Mouse (Mus musculus) neural tube, embryonic 11.5 days (tissue): Measurements from ENCODE around the gene Pstpip1. TPM values are rescaled to one million over a fixed set of nuclear protein-coding genes. Genes with fewer than 3 reads are reported as not detected.

Experiments
- ATAC-seq: fragments of 200-750 bp; cut with Nextera tagmentation; 2 replicates; pipeline ENCODE4 v1.8.0; 2017; ENCODE audit warnings: moderate number of reproducible peaks, mild to moderate bottlenecking, moderate TSS enrichment, moderate library complexity; ENCODE audit not compliant: insufficient read depth, low FRiP score, low TSS enrichment
- DNase-seq: peaks from one replicate; pipeline ENCODE4 v3.0.0-alpha.2; 2015; ENCODE audit warnings: low spot score
- H3K27ac ChIP-seq: fragments of 300-500 bp; sonication (generic); 2 replicates; pipeline ENCODE4 v1.5.1; 2014; ENCODE audit warnings: low read depth, mild to moderate bottlenecking, low read length
- H3K27me3 ChIP-seq: fragments of 300-500 bp; sonication (generic); 2 replicates; pipeline ENCODE4 v1.6.1; 2014; ENCODE audit warnings: mild to moderate bottlenecking, low read length, mixed read lengths; ENCODE audit not compliant: control insufficient read depth, insufficient read depth
- H3K36me3 ChIP-seq: fragments of 300-500 bp; sonication (generic); 2 replicates; pipeline ENCODE4 v1.6.1; 2014; ENCODE audit warnings: mild to moderate bottlenecking, low read length, moderate library complexity, mixed read lengths; ENCODE audit not compliant: control insufficient read depth, insufficient read depth
- H3K4me1 ChIP-seq: fragments of 300-500 bp; sonication (generic); 2 replicates; pipeline ENCODE4 v1.6.1; 2014; ENCODE audit warnings: low read length, mixed read lengths; ENCODE audit not compliant: control insufficient read depth, insufficient read depth
- H3K4me2 ChIP-seq: fragments of 300-500 bp; sonication (generic); 2 replicates; pipeline ENCODE4 v1.6.1; 2014; ENCODE audit warnings: low read depth, mild to moderate bottlenecking, moderate library complexity
- H3K4me3 ChIP-seq: fragments of 300-500 bp; sonication (generic); 2 replicates; pipeline ENCODE4 v1.5.1; 2014; ENCODE audit warnings: low read depth, low read length
- H3K9ac ChIP-seq: fragments of 300-500 bp; sonication (generic); 2 replicates; pipeline ENCODE4 v1.6.1; 2014; ENCODE audit warnings: mild to moderate bottlenecking, low read length
- H3K9me3 ChIP-seq: fragments of 300-500 bp; sonication (generic); 2 replicates; pipeline ENCODE4 v1.6.1; 2016; ENCODE audit warnings: low read length; ENCODE audit not compliant: control insufficient read depth
- WGBS: fragments of 180-500 bp; shearing (Covaris S2); extraction: QIAGEN DNeasy Blood & Tissue Kit; methylation state at CpG from one replicate; pipeline ENCODE4 v1.1.7; 2014; 5-methylcytosine and 5-hydroxymethylcytosine counted together
- polyA plus RNA-seq: library from polyadenylated mRNA; unstranded; fragments of >200 nt; fragmentation: Nextera tagmentation; extraction: Ambion mirVana; gene quantifications from 2 replicates; pipeline ENCODE4 v1.2.1, GENCODE M21; 2014

Pstpip1 gene
- polyA plus RNA-seq, 1 experiment from 2014 or later, result 0.48 TPM

GRCm38 (mm10) chr9:56118582-56118981 lies 28.8 kb downstream of the Pstpip1 start:
- peak overlapping the region; percentile 1; the same call in 1 of the 2 replicates for H3K4me3 ChIP-seq
- peak overlapping the region; percentile 19; the same call in 1 of the 2 replicates for H3K9ac ChIP-seq
- ATAC-seq (peak; percentile 53; the same call in 1 of the 2 replicates), DNase-seq (peak; percentile 86)
- no peaks in the 10 kb centered on the region for H3K27me3 ChIP-seq
- no peak overlapping the region for H3K27ac ChIP-seq
- H3K36me3 ChIP-seq, result no peaks in the 10 kb centered on the region
- H3K4me2 ChIP-seq, result peak overlapping the region; percentile 35
- H3K9me3 ChIP-seq, result no peaks in the 10 kb centered on the region
- WGBS, result 6% methylated on average over 14 of the region's 14 CpGs
- H3K4me1 ChIP-seq, result 0 out of 2 replicates have a peak, but pooled peaks cover 3% of the 10 kb centered on the region

GRCm38 (mm10) chr9:56119651-56120050 lies 29.9 kb downstream of the Pstpip1 start:
- no peak for DNase-seq
- H3K9me3 ChIP-seq, result no peaks in the 10 kb centered on the region
- WGBS, result 81% methylated on average over 2 of the region's 2 CpGs

DNA sequence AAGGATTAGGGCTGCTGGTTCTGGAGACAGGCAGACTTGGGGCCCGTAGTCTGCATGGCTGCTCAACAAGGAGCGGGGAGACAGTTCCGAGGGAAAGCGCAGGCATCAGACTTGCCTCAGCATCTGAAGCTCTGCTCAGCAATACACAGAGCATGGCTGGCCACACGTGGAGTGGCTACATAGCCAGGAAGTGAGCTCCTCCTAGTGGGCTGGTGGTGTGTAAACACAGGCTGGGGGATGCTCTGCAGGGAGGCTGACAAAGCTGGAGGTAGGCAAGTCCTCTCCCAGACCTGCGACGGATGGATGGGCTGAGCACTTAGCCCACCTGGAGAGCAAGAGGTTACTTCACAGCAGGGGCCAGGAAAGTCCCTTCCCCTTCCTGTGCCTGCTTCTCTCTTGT lies 31.3 kb downstream of the Pstpip1 start:
- ATAC-seq (peak; percentile 36; the same call in 1 of the 2 replicates), DNase-seq (peak; percentile 58)
- no peaks in the 10 kb centered on the region for H3K9me3 ChIP-seq
- H3K27me3 ChIP-seq, result no peaks in the 10 kb centered on the region
- H3K27ac ChIP-seq, result no peak overlapping the region
- H3K4me3 ChIP-seq, result no peak overlapping the region
- no peak overlapping the region for H3K4me2 ChIP-seq
- H3K9ac ChIP-seq, result no peak overlapping the region
- H3K4me1 ChIP-seq, result 0 out of 2 replicates have a peak, but pooled peaks cover 3% of the 10 kb centered on the region
- 27% methylated on average over 7 of the region's 7 CpGs for WGBS
- no peaks in the 10 kb centered on the region for H3K36me3 ChIP-seq

More at GRCm38 (mm10) chr9:56119651-56120050, 29.9 kb downstream of the Pstpip1 start:
- no peak overlapping the region for H3K4me3 ChIP-seq
- no peaks in the 10 kb centered on the region for H3K27me3 ChIP-seq
- H3K27ac ChIP-seq, result no peak overlapping the region
- no peak for ATAC-seq
- H3K9ac ChIP-seq, result no peak overlapping the region
- no peaks in the 10 kb centered on the region for H3K36me3 ChIP-seq
- H3K4me1 ChIP-seq, result 0 out of 2 replicates have a peak, but pooled peaks cover 3% of the 10 kb centered on the region
- no peak overlapping the region for H3K4me2 ChIP-seq

DNA sequence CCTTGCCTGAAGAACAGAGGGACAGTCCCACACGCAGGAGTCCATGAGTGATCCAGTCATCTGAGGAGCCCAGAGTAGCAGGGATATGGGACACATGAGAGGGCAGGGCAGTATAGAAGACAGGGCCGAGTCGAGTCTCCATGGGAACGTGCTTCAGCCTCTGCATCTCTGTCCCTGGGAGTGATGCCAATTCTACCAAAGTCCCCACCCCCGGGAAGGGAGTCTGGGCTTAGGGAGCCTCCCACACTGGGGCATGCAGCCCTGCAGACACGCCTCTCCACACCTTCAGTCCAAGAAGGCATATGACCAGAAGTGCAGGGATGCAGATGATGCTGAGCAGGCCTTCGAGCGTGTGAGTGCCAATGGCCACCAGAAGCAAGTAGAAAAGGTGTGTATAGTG lies 33.2 kb downstream of the Pstpip1 start:
- Histone ChIP-seq H3K9me3 (no peaks in the 10 kb centered on the region), H3K4me3 (no peak overlapping the region), H3K9ac (no peak overlapping the region), H3K27ac (no peak overlapping the region), H3K4me2 (no peak overlapping the region), H3K4me1 (0 out of 2 replicates have a peak, but pooled peaks cover 3% of the 10 kb centered on the region), H3K27me3 (no peaks in the 10 kb centered on the region), H3K36me3 (no peaks in the 10 kb centered on the region)
- DNase-seq (no peak), ATAC-seq (no peak)
- WGBS, result 78% methylated on average over 8 of the region's 8 CpGs

- no peaks in the 10 kb centered on the region for H3K9me3 ChIP-seq
- H3K4me3 ChIP-seq, result no peak overlapping the region
- no peak overlapping the region for H3K27ac ChIP-seq
- no peak overlapping the region for H3K9ac ChIP-seq
- H3K4me1 ChIP-seq, result 0 out of 2 replicates have a peak, but pooled peaks cover 3% of the 10 kb centered on the region
- 85% methylated on average over 7 of the region's 7 CpGs for WGBS
- no peaks in the 10 kb centered on the region for H3K36me3 ChIP-seq
- no peak overlapping the region for H3K4me2 ChIP-seq
- ATAC-seq (no peak), DNase-seq (no peak)
- H3K27me3 ChIP-seq, result no peaks in the 10 kb centered on the region
Observed at GRCm38 (mm10) chr9:56123613-56124012, 33.9 kb downstream of the Pstpip1 start.

DNA sequence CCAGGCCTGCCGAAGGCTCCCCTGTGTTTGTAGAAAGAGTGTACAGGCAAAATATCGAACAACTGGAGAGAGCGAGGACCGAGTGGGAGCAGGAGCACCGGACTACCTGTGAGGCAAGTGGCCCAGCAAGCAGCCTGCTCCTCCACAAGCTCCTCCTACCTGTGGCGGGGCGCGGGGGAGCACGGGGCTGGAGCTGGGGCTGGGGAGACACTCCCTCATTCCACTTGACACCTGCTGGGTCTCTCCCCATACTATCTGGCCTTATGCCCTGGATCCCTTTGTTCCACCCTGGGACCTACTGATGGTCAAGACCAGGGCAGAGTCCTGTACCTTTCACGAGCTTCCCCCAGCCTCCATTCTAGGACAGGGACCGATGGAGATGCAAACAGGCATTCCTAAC lies 34.8 kb downstream of the Pstpip1 start:
- no peak overlapping the region for H3K4me2 ChIP-seq
- no peaks in the 10 kb centered on the region for H3K4me1 ChIP-seq
- no peaks in the 10 kb centered on the region for H3K27me3 ChIP-seq
- no peaks in the 10 kb centered on the region for H3K9me3 ChIP-seq
- H3K4me3 ChIP-seq, result no peak overlapping the region
- no peak for ATAC-seq
- no peak overlapping the region for H3K27ac ChIP-seq
- DNase-seq, result no peak
- 32% methylated on average over 11 of the region's 11 CpGs for WGBS
- no peak overlapping the region for H3K9ac ChIP-seq
- H3K36me3 ChIP-seq, result peaks cover 7% of the 10 kb centered on the region; the same call in 1 of the 2 replicates

DNA sequence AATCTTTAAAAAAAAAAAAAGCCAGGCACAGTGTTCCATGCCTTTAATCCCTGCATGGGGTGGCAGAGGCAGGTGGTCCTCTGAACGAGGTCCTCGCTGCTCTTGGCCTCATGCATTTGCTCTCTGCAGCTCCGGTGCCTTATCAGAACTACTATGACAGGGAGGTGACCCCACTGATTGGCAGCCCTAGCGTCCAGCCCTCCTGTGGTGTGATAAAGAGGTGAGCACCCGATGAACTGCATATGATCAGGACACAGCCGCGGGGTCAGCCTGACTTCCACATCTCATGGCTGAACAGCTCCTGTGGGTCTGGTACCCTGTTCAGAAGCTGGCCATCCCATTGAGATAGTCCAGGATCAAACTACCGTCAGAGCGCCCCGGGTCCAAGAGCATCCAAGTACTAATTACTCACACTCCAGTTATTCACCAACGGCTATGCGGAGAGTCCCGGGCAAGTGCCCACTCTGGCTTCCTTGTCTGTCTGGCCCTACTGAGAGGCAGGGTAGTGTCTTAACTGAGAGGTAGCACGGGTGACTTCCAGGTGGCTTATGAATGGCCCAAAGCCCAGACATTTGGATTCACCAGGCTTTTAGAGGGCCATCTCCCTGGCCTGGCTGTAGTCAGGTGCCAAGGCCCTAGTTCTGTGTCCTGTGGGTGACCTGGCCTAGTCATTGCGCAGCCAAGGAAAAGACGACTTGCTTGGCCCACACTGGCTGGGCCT lies 36.9 kb downstream of the Pstpip1 start:
- DNase-seq (no peak), ATAC-seq (no peak)
- Histone ChIP-seq H3K9me3 (no peaks in the 10 kb centered on the region), H3K9ac (no peak overlapping the region), H3K4me1 (no peaks in the 10 kb centered on the region), H3K4me3 (no peak overlapping the region), H3K36me3 (peaks cover 10% of the 10 kb centered on the region), H3K27me3 (no peaks in the 10 kb centered on the region), H3K27ac (no peak overlapping the region), H3K4me2 (no peak overlapping the region)
- 91% methylated on average over 16 of the region's 16 CpGs for WGBS

- H3K27me3 ChIP-seq, result no peaks in the 10 kb centered on the region
- no peak overlapping the region for H3K27ac ChIP-seq
- no peak overlapping the region for H3K4me3 ChIP-seq
- no peaks in the 10 kb centered on the region for H3K9me3 ChIP-seq
- 95% methylated on average over 9 of the region's 9 CpGs for WGBS
- ATAC-seq (no peak), DNase-seq (no peak)
- H3K36me3 ChIP-seq, result peaks cover 10% of the 10 kb centered on the region
- H3K9ac ChIP-seq, result no peak overlapping the region
- no peaks in the 10 kb centered on the region for H3K4me1 ChIP-seq
- H3K4me2 ChIP-seq, result no peak overlapping the region
Observed at GRCm38 (mm10) chr9:56128331-56128730, 38.6 kb downstream of the Pstpip1 start.

DNA sequence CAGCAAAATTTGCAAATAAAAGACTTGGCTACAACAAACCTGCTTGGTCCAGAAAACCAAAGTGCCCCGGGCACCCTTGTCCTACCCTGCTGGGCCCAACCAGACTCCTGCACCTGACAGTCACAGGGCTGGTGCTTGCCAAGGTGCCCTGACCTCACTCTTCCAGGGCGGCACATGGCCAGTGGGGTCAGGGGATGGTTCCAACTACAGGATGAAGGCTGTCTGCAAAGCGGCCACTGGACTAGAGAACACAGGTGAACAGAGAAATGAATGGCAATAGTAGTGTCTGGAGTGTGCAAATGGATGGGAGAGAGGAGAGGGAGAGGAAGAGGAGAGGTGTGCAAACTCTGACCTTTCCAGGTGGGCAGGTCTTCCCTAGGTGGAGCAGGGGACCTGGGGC lies 40.2 kb downstream of the Pstpip1 start:
- H3K4me2 ChIP-seq, result no peak overlapping the region
- H3K4me3 ChIP-seq, result no peak overlapping the region
- peaks cover 13% of the 10 kb centered on the region for H3K36me3 ChIP-seq
- H3K9ac ChIP-seq, result no peak overlapping the region
- 92% methylated on average over 3 of the region's 3 CpGs for WGBS
- no peak for DNase-seq
- H3K27ac ChIP-seq, result no peak overlapping the region
- no peaks in the 10 kb centered on the region for H3K27me3 ChIP-seq
- no peaks in the 10 kb centered on the region for H3K9me3 ChIP-seq
- no peak for ATAC-seq
- no peaks in the 10 kb centered on the region for H3K4me1 ChIP-seq
